Mouse (Mus musculus): Measurements from ENCODE around the gene Fate1. TPM values are rescaled to one million over a fixed set of nuclear protein-coding genes. Genes with fewer than 3 reads are reported as not detected.
"Not testable (repeated sequence)": the region's sequence is repeated elsewhere in the genome, so short reads cannot be mapped to it uniquely, and the experiment has no call there.

Gene Fate1
- not detected for total RNA-seq (2022)

- no peak for DNase-seq (ENCODE audit: low spot score)
Observed at GRCm38 (mm10) chrX:71972686-71973085, at the start of gene Fate1. TSS of gene Fate1 (plus strand) at chrX:71972986.

GRCm38 (mm10) chrX:71946631-71947030 lies 26.2 kb upstream of the Fate1 start:
- DNase-seq (ENCODE audit: low spot score), result peak; percentile 31

- no peak for DNase-seq (ENCODE audit: low spot score)
Observed at GRCm38 (mm10) chrX:71958366-71958765, 14.4 kb upstream of the Fate1 start.

- DNase-seq (ENCODE audit: low spot score), result no peak
Observed at GRCm38 (mm10) chrX:71962073-71963051, 10.4 kb upstream of the Fate1 start, which contains the start of gene Prrg3. TSS of gene Prrg3 (plus strand) at chrX:71962624.

- no peak for DNase-seq (ENCODE audit: low spot score)
Observed at GRCm38 (mm10) chrX:71963275-71963912, 9.4 kb upstream of the Fate1 start.

- no peak for DNase-seq (ENCODE audit: low spot score)
Observed at GRCm38 (mm10) chrX:71968216-71968615, 4.6 kb upstream of the Fate1 start.

- DNase-seq (ENCODE audit: low spot score), result no peak
Observed at GRCm38 (mm10) chrX:71968816-71969215, 4.0 kb upstream of the Fate1 start.

GRCm38 (mm10) chrX:71971325-71971724 lies 1.5 kb upstream of the Fate1 start:
- DNase-seq (ENCODE audit: low spot score), result no peak

GRCm38 (mm10) chrX:71977681-71978080 lies 4.9 kb downstream of the Fate1 start:
- DNase-seq (ENCODE audit: low spot score), result not testable (repeated sequence)

- DNase-seq (ENCODE audit: low spot score), result no peak
Observed at GRCm38 (mm10) chrX:71980443-71980842, 7.7 kb downstream of the Fate1 start.

GRCm38 (mm10) chrX:71981322-71981721 lies 8.5 kb downstream of the Fate1 start:
- DNase-seq (ENCODE audit: low spot score), result no peak

GRCm38 (mm10) chrX:71983205-71983604 lies 10.4 kb downstream of the Fate1 start:
- DNase-seq (ENCODE audit: low spot score), result no peak

- no peak for DNase-seq (ENCODE audit: low spot score)
Observed at GRCm38 (mm10) chrX:71983775-71984174, 11.0 kb downstream of the Fate1 start.

GRCm38 (mm10) chrX:71991549-71991948 lies 18.8 kb downstream of the Fate1 start, which contains the start of gene Cnga2:
TSS of gene Cnga2 (plus strand) at chrX:71991849.
- no peak for DNase-seq (ENCODE audit: low spot score)

- no peak for DNase-seq (ENCODE audit: low spot score)
Observed at GRCm38 (mm10) chrX:71995972-71996371, 23.2 kb downstream of the Fate1 start.

GRCm38 (mm10) chrX:72009930-72010329 lies 37.1 kb downstream of the Fate1 start:
- DNase-seq (ENCODE audit: low spot score), result no peak

GRCm38 (mm10) chrX:72012236-72012635 lies 39.5 kb downstream of the Fate1 start:
- DNase-seq (ENCODE audit: low spot score), result peak; percentile 42

GRCm38 (mm10) chrX:72012804-72013203 lies 40.0 kb downstream of the Fate1 start:
- DNase-seq (ENCODE audit: low spot score), result peak; percentile 21

GRCm38 (mm10) chrX:72022241-72022640 lies 49.5 kb downstream of the Fate1 start:
- DNase-seq (ENCODE audit: low spot score), result no peak

- DNase-seq (ENCODE audit: low spot score), result no peak
Observed at GRCm38 (mm10) chrX:72022750-72023398, 50.1 kb downstream of the Fate1 start.

GRCm38 (mm10) chrX:72023542-72023941 lies 50.8 kb downstream of the Fate1 start:
- no peak for DNase-seq (ENCODE audit: low spot score)

Measured in heart, adult 8-10 months (tissue).